Mouse (Mus musculus) lung, postnatal 0 days (tissue): ENCODE data around the gene Macf1.
A peak's percentile ranks its signal among the peaks of the same experiment; 100 is the strongest.

ENCODE experiments used
- CTCF ChIP-seq: IDR thresholded peaks from 2 replicates; pipeline ENCODE4 v1.5.1; 2016; ENCODE audit warnings: antibody characterized with exemption, mild to moderate bottlenecking
- EP300 ChIP-seq: IDR thresholded peaks from 2 replicates; pipeline ENCODE4 v1.6.1; 2016; ENCODE audit warnings: antibody characterized with exemption, mild to moderate bottlenecking, control low read depth

DNA sequence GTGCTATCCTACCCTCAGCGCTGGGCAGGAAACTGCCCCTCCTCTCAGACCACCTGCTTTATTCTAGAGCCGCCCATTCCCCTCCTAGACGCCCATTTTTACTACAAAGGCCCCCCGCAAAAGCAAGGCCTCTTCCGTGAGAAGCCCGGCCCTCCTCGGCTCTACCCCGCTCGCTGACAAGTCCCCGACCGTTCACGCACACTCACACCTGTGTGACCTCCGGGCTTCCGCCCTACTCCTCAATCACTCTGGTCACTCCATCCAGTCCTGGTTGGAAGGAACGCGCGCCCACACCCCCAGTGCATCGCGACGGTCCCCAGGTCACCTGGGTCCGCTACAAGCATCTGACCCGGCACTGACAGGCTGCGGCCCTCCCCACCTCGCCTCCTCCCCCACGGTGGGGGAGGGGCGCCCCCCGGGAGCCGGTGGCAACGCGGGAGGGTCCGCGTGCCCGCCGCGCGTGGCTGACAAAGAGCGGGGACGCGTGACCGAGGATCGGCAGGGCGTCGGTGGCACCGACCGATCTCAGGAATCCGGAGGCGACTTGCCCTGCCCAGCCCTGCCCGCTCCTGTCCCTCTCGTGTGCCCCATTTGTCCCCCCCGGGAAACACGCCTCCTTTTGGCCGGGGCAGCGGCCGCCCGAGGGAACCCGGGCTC, 2.3 kb upstream of the Macf1 start:
- peak; percentile 22 for TF ChIP-seq CTCF
- TF ChIP-seq EP300 = no peak
